Mouse (Mus musculus): Measurements from ENCODE around the gene Ace.

DNA sequence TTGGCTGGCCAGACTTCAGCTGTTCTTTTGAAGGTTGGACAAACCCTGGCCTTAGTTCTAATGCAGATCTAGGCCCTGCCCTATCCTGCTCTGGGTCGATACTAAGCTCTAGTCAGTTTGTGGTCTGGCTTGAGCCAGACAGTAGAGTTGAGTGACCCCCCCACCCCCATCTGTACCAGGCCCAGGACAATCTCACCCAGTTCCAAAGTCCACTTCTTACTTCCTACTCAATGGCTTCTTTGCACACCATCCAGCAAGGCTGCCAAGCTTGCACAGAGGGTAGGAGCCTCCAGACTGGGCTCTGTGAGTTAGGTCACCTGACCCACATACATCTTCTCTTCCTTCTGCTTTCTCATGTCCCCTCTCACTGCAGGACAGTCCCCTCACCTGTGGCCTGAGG is 36.8 kb downstream of the Ace start:
- TF ChIP-seq CTCF (IDR thresholded peaks at IDR 0.05; ENCODE audit: borderline replicate concordance, extremely low read depth, insufficient read depth, insufficient read length) (no peak), POLR2A (IDR thresholded peaks at IDR 0.05; ENCODE audit: borderline replicate concordance, extremely low read depth, insufficient read depth, insufficient read length, poor library complexity, severe bottlenecking) (no peak)
